Mouse (Mus musculus) CH12.LX (cell line): ENCODE results near the gene Lin28a. TPM values are rescaled to one million over a fixed set of nuclear protein-coding genes. Genes with fewer than 3 reads are reported as not detected.

Experiments
- DNase-seq: peaks from one replicate; pipeline ENCODE4 v3.0.0-alpha.2; 2013; ENCODE audit errors: extremely low read depth
- H3K27ac ChIP-seq: 2 replicates; pipeline ENCODE4 v1.5.1; 2012; ENCODE audit warnings: low read depth, mild to moderate bottlenecking, control low read depth, moderate library complexity; ENCODE audit not compliant: insufficient read depth
- H3K27me3 ChIP-seq: replicated peaks from 2 replicates; pipeline ENCODE3; 2012; ENCODE audit warnings: inconsistent platforms
- H3K36me3 ChIP-seq, 2 experiments: replicated peaks in 1 of 2; 2 replicates each; pipeline versions ENCODE3 to v1.6.1; 2012; ENCODE audit warnings: inconsistent platforms in 1 of 2, low read length in 1 of 2, mild to moderate bottlenecking in 1 of 2, mixed read lengths in 1 of 2, moderate library complexity in 1 of 2; ENCODE audit not compliant: control insufficient read depth in 1 of 2, insufficient read depth in 1 of 2
- H3K4me1 ChIP-seq, 2 experiments: 2 replicates each; pipeline ENCODE4 v1.6.1; 2012; ENCODE audit warnings: inconsistent platforms in 1 of 2, moderate library complexity in 1 of 2; ENCODE audit not compliant: insufficient read depth in 2 of 2, control insufficient read depth in 1 of 2
- H3K4me2 ChIP-seq: 2 replicates; pipeline ENCODE4 v1.6.1; 2012; ENCODE audit warnings: low read depth, mild to moderate bottlenecking, control low read depth; ENCODE audit not compliant: poor library complexity, insufficient read depth, severe bottlenecking
- H3K4me3 ChIP-seq, 3 experiments: fragments of 150-350 bp in 1 of 3; sonication (generic) in 1 of 3; replicated peaks in 1 of 3; 2 replicates each; pipeline versions ENCODE3 to v1.5.1; 2011 to 2012; ENCODE audit warnings: low read depth in 2 of 3, low read length in 2 of 3, mild to moderate bottlenecking in 2 of 3, moderate library complexity in 2 of 3, control low read depth in 1 of 3, improper control_type of control experiment in 1 of 3, inconsistent platforms in 1 of 3, mixed read lengths in 1 of 3; ENCODE audit not compliant: poor library complexity in 1 of 3
- H3K79me2 ChIP-seq: replicated peaks from 2 replicates; pipeline ENCODE4 v1.6.1; 2012; ENCODE audit warnings: mild to moderate bottlenecking, moderate library complexity; ENCODE audit not compliant: control insufficient read depth, poor library complexity, insufficient read depth, severe bottlenecking; ENCODE audit errors: extremely low read depth
- H3K9ac ChIP-seq: 2 replicates; pipeline ENCODE4 v1.6.1; 2012; ENCODE audit warnings: low read depth, mild to moderate bottlenecking, control low read depth, moderate library complexity; ENCODE audit not compliant: insufficient read depth
- H3K9me3 ChIP-seq: replicated peaks from 2 replicates; pipeline ENCODE3; 2012; ENCODE audit warnings: low read length, inconsistent platforms, mixed read lengths
- BHLHE40 ChIP-seq: IDR thresholded peaks from 2 replicates; pipeline ENCODE4 v1.6.1; 2011; ENCODE audit warnings: mild to moderate bottlenecking, low read depth, low read length, improper control_type of control experiment
- CHD1 ChIP-seq: IDR thresholded peaks from 2 replicates; pipeline ENCODE4 v1.6.1; 2012; ENCODE audit warnings: low read depth, low read length, improper control_type of control experiment, inconsistent platforms
- CTCF ChIP-seq, 2 experiments: IDR thresholded peaks in 1 of 2; conservative IDR thresholded peaks in 1 of 2; 2 replicates each; pipeline ENCODE4 v1.5.1; 2011 to 2012; ENCODE audit warnings: low read depth in 2 of 2, low read length in 2 of 2, improper control_type of control experiment in 1 of 2, inconsistent platforms in 1 of 2, mild to moderate bottlenecking in 1 of 2, moderate library complexity in 1 of 2
- E2F4 ChIP-seq: IDR thresholded peaks from 2 replicates; pipeline ENCODE4 v1.6.1; 2011; ENCODE audit warnings: low read depth, low read length, improper control_type of control experiment; ENCODE audit not compliant: insufficient replicate concordance
- EP300 ChIP-seq: IDR thresholded peaks from 2 replicates; pipeline ENCODE4 v1.6.1; 2011; ENCODE audit warnings: low read length, improper control_type of control experiment
- ETS1 ChIP-seq: conservative IDR thresholded peaks from 2 replicates; pipeline ENCODE4 v1.6.1; 2012; ENCODE audit warnings: low read depth, mild to moderate bottlenecking, inconsistent platforms, low read length, improper control_type of control experiment, moderate library complexity
- GABPA ChIP-seq: IDR thresholded peaks from 2 replicates; pipeline ENCODE4 v1.6.1; 2012; ENCODE audit warnings: low read depth, low read length, improper control_type of control experiment, inconsistent platforms; ENCODE audit not compliant: insufficient replicate concordance
- JUN ChIP-seq: IDR thresholded peaks from 2 replicates; pipeline ENCODE4 v1.6.1; 2011; ENCODE audit warnings: low read depth, mild to moderate bottlenecking, low read length, improper control_type of control experiment, moderate library complexity; ENCODE audit not compliant: insufficient read depth
- JUND ChIP-seq: conservative IDR thresholded peaks from 2 replicates; pipeline ENCODE4 v1.6.1; 2011; ENCODE audit warnings: low read depth, low read length, improper control_type of control experiment
- MAX ChIP-seq: IDR thresholded peaks from 2 replicates; pipeline ENCODE4 v1.6.1; 2011; ENCODE audit warnings: low read length, improper control_type of control experiment
- MXI1 ChIP-seq: IDR thresholded peaks from 2 replicates; pipeline ENCODE4 v1.6.1; 2011; ENCODE audit warnings: mild to moderate bottlenecking, low read depth, low read length, improper control_type of control experiment
- PAX5 ChIP-seq: IDR thresholded peaks from 2 replicates; pipeline ENCODE4 v1.6.1; 2012; ENCODE audit warnings: low read length, inconsistent platforms, mixed read lengths
- POLR2A ChIP-seq: IDR thresholded peaks from 2 replicates; pipeline ENCODE4 v1.6.1; 2011; ENCODE audit warnings: low read depth, mild to moderate bottlenecking, improper control_type of control experiment, low read length
- POLR2AphosphoS2 ChIP-seq: IDR thresholded peaks from 2 replicates; pipeline ENCODE4 v1.6.1; 2011; ENCODE audit warnings: low read depth, low read length, improper control_type of control experiment
- RAD21 ChIP-seq: IDR thresholded peaks from 2 replicates; pipeline ENCODE4 v1.6.1; 2011; ENCODE audit warnings: low read depth, mild to moderate bottlenecking, low read length, improper control_type of control experiment, moderate library complexity
- SIN3A ChIP-seq: IDR thresholded peaks from 2 replicates; pipeline ENCODE4 v1.6.1; 2012; ENCODE audit warnings: low read length, improper control_type of control experiment, inconsistent platforms
- USF1 ChIP-seq: IDR thresholded peaks from 2 replicates; pipeline ENCODE4 v1.6.1; 2014; ENCODE audit warnings: low read depth, mild to moderate bottlenecking, inconsistent platforms, low read length, improper control_type of control experiment
- USF2 ChIP-seq: conservative IDR thresholded peaks from 2 replicates; pipeline ENCODE4 v1.6.1; 2011; ENCODE audit warnings: low read depth, low read length, improper control_type of control experiment
- ZC3H11A ChIP-seq: IDR thresholded peaks from 2 replicates; pipeline ENCODE4 v1.6.1; 2012; ENCODE audit warnings: low read depth, mild to moderate bottlenecking, inconsistent platforms, low read length, improper control_type of control experiment
- ZKSCAN1 ChIP-seq: IDR thresholded peaks from 2 replicates; pipeline ENCODE4 v1.6.1; 2012; ENCODE audit warnings: low read depth, inconsistent platforms, low read length, improper control_type of control experiment, borderline replicate concordance
- ZMIZ1 ChIP-seq: IDR thresholded peaks from 2 replicates; pipeline ENCODE4 v1.6.1; 2012; ENCODE audit warnings: low read depth, mild to moderate bottlenecking, inconsistent platforms, low read length, improper control_type of control experiment
- ZNF384 ChIP-seq: IDR thresholded peaks from 2 replicates; pipeline ENCODE4 v1.6.1; 2012; ENCODE audit warnings: low read depth, low read length, improper control_type of control experiment, inconsistent platforms
- dilution Hi-C: fragments of 300-500 bp; cut with MboI; formaldehyde crosslinking; loops from 2 replicates; pipeline ENCODE4 v1.14.3; 2020; ENCODE audit warnings: low sequenced_read_pairs; ENCODE audit not compliant: extremely low pct_unique_long_range_greater_than_20kb, extremely low pct_ligation_motif_present
- in situ Hi-C: fragments of 300-500 bp; cut with MboI; formaldehyde crosslinking; loops from 3 replicates; pipeline ENCODE4 v1.14.3; 2019; ENCODE audit warnings: low sequenced_read_pairs, low pct_ligation_motif_present, low pct_unique_long_range_greater_than_20kb, mixed read lengths
- polyA plus RNA-seq: library from polyadenylated mRNA; unstranded; fragments of >175 nt; gene quantifications from 2 replicates; pipeline ENCODE4 v1.2.1, GENCODE M21; 2012; ENCODE audit warnings: low read depth; ENCODE audit not compliant: insufficient read length
- total RNA-seq, 2 experiments: library from RNA; depleted of rRNA; stranded (reverse); fragments of 300-350 nt in 1 of 2; fragments of >200 nt in 1 of 2; gene quantifications; 2 replicates each; pipeline ENCODE4 v1.2.3; 2012 to 2014

Gene Lin28a
- total and polyA plus RNA-seq, 3 experiments, result 0.08 TPM; not detected in 2

DNA sequence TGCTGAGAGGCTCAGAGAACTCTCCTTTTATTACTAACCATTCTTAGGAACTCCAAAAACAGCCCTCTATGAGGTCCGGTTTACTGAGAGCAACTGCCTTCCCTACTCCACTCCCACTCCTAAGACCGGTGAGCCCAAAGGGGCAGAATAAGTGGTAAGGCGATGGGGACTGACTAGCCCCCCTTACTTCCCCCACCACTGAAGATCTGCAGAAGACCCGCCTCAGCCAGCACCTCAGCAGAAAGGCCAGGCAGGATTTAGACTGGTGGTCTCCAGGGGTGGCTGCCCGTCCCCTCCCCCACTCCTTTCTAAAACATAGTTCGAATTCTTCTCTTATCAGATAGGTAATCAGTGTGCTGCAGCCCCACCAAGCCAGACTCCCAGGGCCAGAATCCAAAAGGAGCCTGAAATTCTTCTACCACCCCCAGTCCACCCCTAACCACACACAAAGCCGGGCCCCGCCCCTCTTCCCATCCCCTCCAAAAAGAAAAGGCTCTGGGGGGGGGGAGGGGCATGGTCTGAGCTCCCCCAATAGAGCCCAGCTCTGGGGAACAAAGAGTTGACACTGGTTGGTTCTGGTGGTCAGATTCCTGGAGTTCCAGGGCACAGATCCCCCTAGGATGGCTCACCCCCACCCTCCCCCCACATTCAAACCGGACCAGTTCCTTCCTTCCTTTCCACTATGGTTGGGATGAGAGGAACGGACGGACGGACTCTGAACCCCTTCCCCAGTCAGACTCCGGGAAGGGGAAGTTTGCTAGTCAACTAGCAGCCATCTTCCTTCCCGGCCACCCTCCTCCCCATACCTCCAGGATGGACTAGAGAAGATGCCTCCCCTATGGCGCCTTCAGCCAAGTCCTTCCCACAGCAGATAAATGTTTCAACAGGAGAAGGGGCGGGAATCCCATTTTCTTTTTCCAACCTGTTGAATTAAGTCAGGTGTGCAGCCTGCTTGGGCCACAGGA, 6.9 kb downstream of the Lin28a start:
- H3K27me3 ChIP-seq, result peaks cover 12% of the 10 kb centered on the region
- dilution Hi-C loops (no loop called here), in situ Hi-C loops (loop anchor here (10.0 kb wide), 1 partner anchor 63 kb away; no protein-coding TSS in a partner anchor)
- no peaks in the 10 kb centered on the region for H3K4me1 ChIP-seq
- no peaks in the 10 kb centered on the region for H3K36me3 ChIP-seq
- H3K79me2 ChIP-seq, result no peaks in the 10 kb centered on the region
- no peak overlapping the region for H3K4me3 ChIP-seq
- TF ChIP-seq CTCF (conservative IDR thresholded peaks at IDR 0.05 in 1 of 2, IDR thresholded peaks at IDR 0.05 in 1 of 2; ENCODE audit: low read depth in 2 of 2, low read length in 2 of 2) (no peak), USF1 (no peak), ETS1 (no peak), CHD1 (no peak), EP300 (no peak), JUND (no peak), BHLHE40 (no peak), MAX (no peak), ZNF384 (no peak)
- no peak for DNase-seq
- H3K4me2 ChIP-seq, result no peak overlapping the region
- H3K27ac ChIP-seq, result no peak overlapping the region
- no peak overlapping the region for H3K9ac ChIP-seq
- H3K9me3 ChIP-seq, result no peaks in the 10 kb centered on the region

- H3K9me3 ChIP-seq, result no peaks in the 10 kb centered on the region
- H3K79me2 ChIP-seq, result no peaks in the 10 kb centered on the region
- no peak overlapping the region for H3K27ac ChIP-seq
- dilution Hi-C loops (no loop called here), in situ Hi-C loops (loop anchor here (10.0 kb wide), 1 partner anchor 65 kb away; no protein-coding TSS in a partner anchor)
- H3K27me3 ChIP-seq, result peaks cover 10% of the 10 kb centered on the region
- no peak overlapping the region for H3K9ac ChIP-seq
- no peak for DNase-seq
- peaks cover 0 to 6% of the 10 kb centered on the region in 2 experiments; a peak in 3 of 4 replicates for H3K4me1 ChIP-seq
- H3K4me3 ChIP-seq, result no peak overlapping the region
- H3K36me3 ChIP-seq, result no peaks in the 10 kb centered on the region
- no peak overlapping the region for H3K4me2 ChIP-seq
- TF ChIP-seq POLR2A, result no peak
- no peak for TF ChIP-seq ZMIZ1
- no peak for TF ChIP-seq USF2
- no peak for TF ChIP-seq MXI1
- no peak for TF ChIP-seq SIN3A
Observed at GRCm38 (mm10) chr4:134009709-134010108, 8.9 kb downstream of the Lin28a start.

GRCm38 (mm10) chr4:134006845-134007244, 11.8 kb downstream of the Lin28a start:
- H3K9me3 ChIP-seq, result no peaks in the 10 kb centered on the region
- no peak for DNase-seq
- no peak overlapping the region for H3K27ac ChIP-seq
- H3K4me2 ChIP-seq, result no peak overlapping the region
- H3K4me1 ChIP-seq, result peaks cover 0 to 6% of the 10 kb centered on the region in 2 experiments; a peak in 3 of 4 replicates
- no peaks in the 10 kb centered on the region for H3K79me2 ChIP-seq
- H3K36me3 ChIP-seq, result no peaks in the 10 kb centered on the region
- H3K4me3 ChIP-seq, result no peak overlapping the region
- TF ChIP-seq GABPA (no peak), ZKSCAN1 (no peak), POLR2AphosphoS2 (no peak), JUN (no peak), CTCF (conservative IDR thresholded peaks at IDR 0.05 in 1 of 2, IDR thresholded peaks at IDR 0.05 in 1 of 2; ENCODE audit: low read depth in 2 of 2, low read length in 2 of 2) (no peak), MXI1 (no peak), MAX (no peak), E2F4 (no peak), POLR2A (no peak), PAX5 (no peak), USF2 (no peak), RAD21 (no peak), ZMIZ1 (no peak), ZC3H11A (no peak)
- dilution Hi-C loops (no loop called here), in situ Hi-C loops (no loop called here)
- H3K27me3 ChIP-seq, result peaks cover 15% of the 10 kb centered on the region
- no peak overlapping the region for H3K9ac ChIP-seq
